Mouse (Mus musculus) heart, adult 8-10 months (tissue): ENCODE measurements around the gene Myl3. TPM values are rescaled to one million over a fixed set of nuclear protein-coding genes. Genes with fewer than 3 reads are reported as not detected.

Experiments
- DNase-seq: peaks from one replicate; pipeline ENCODE4 v3.0.0; 2022; ENCODE audit warnings: low spot score
- total RNA-seq, 4 experiments: library from RNA; stranded (reverse); gene quantifications; 2 replicates each; pipeline ENCODE4 v1.2.4; 2022

The Myl3 gene
- total RNA-seq, 4 experiments from 2014 or later, result 10,766 to 11,632 (median 11,251) TPM

DNA sequence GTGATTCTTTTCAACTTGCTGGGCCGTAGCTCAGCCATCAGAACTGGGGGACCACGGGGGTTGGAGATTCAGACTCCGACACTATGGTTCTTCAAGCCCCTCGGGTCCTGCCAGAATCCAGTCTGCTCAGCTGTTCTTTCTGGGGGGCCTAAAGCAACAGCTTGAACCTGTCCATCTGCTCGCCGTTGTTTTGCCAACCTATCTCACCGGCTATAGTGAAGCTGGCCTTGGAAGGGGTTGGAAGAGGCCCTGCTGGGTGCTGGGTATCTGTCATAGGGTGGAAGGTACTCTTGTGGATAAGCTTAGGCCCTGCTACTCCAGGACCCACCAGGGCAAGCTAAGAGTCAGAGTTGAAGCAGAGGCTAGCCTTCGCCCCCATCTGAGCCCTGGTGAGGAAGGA is 19.2 kb downstream of the Myl3 start:
- DNase-seq, result no peak

DNA sequence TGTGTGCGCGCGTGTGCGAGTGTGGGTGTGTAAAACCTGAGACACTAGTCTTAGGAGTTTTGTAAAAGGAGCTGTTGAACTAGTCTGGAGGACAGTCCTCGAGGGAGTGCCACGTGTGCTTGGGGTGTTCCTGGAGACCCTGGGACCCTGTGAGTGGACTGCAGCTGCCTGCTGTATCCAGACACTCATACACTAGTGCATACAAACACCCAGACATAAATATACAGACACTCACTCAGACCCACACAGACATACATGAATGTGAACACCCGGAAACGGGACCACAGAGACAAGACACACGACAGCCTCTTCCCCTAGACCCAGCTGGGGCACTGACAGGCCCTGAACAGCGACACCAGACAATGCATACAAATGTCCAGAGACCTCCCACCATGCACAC is 21.1 kb downstream of the Myl3 start:
- DNase-seq, result no peak

GRCm38 (mm10) chr9:110763405-110763804 is 21.7 kb downstream of the Myl3 start:
- peak; percentile 65 for DNase-seq

DNA sequence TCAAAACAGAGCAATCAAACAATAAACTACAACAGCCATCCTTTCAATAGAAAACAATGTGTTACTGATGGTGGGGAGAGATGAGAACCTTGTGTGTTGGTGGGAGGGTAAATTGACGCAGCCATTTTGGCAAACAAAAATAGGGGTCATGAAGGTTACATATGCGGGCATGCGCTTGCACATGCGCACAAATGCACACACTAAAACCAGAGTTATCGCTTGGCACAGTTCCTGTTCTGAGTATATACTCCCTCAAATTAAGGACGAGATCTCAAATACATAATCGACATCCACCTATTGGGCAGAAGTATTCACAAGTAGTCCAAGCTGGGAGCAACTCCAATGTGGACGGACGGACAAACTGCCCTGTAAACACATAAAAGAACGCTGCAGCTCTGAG is 30.7 kb downstream of the Myl3 start:
- DNase-seq, result no peak

DNA sequence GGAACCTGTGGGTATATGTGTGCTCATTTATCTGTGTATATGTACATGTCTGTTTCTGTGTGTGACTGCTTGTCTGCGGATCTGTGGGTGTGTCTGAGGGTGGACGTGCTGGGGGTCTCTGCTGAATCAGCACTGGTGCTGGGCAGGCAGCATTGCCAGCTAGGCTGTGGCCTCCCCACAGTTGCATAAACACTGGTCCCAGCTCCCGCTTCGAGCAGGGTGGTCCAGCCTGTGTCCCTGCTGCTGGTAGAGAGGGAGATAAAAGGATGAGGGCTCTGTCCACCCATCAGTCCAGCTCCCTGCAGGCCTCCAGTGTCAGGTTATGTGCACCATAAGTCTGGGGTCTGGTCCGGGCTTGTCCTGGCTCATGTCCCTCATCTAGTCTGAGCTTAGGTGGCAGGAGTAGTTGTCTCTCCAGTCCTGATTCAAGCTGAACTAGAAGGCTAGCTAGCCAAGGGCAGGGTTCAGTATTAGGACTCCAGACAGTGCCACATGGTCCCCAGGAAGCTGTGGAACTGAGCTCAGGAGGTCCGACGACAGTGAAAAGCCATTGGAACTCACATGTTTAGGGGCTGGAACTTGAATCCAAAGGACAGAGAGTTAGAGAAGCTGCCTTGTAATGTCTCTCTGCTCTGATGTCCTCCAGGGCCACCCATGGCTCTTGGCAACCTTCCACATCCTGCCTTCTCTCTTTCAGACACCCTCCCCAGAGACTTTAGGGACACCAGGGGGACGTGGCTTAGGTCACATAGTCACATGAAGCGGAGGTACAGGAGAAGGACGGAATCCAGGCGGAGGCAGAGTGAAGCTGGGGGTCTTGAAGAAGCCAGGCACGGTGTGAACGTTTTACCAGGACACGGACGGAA is 33.0 kb downstream of the Myl3 start:
- DNase-seq, result no peak

DNA sequence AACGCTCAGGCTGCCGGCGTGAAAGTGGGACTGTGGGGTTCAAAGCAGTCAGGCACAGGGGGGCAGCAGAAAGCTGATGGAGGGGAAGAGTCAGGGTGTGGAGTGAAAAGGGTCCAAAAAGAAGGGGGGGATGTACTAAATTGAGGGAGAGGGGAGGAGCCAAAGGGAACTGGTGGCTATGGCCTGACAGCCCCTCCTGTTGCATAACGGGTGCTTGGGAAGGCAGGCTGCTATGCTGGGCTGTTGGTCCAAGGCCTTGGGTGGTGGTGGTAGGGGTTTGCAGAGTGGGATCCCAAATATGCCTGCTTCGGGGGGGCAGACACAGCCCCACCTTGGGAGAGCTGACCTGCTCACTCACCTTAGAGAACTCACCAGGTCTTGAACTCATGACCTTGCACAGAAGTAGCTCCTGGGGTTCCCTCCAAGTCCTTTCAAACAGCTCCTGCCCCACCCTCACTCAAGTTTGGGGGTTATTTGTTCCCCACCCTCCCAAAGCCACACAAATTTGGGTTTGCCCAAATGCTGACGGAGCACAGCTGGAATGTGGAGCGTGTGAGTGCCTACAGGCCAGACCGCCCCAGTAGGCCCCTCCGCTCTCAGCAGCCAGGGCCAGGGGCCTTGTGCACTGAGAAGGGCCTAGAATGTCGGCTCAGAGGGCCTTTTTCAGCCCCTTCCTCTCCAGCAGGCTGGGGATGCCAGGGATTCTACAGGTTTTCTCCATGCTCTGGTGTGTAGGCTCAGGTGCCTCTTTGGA is 33.8 kb downstream of the Myl3 start:
- DNase-seq, result no peak

GRCm38 (mm10) chr9:110778100-110778499 is 36.4 kb downstream of the Myl3 start:
- no peak for DNase-seq

- DNase-seq, result no peak
Measured at GRCm38 (mm10) chr9:110778559-110778958, 36.9 kb downstream of the Myl3 start.

- no peak for DNase-seq
Measured at GRCm38 (mm10) chr9:110779242-110779913, 37.7 kb downstream of the Myl3 start.

- peak; percentile 92 for DNase-seq
Measured at GRCm38 (mm10) chr9:110781256-110781721, 39.6 kb downstream of the Myl3 start.

DNA sequence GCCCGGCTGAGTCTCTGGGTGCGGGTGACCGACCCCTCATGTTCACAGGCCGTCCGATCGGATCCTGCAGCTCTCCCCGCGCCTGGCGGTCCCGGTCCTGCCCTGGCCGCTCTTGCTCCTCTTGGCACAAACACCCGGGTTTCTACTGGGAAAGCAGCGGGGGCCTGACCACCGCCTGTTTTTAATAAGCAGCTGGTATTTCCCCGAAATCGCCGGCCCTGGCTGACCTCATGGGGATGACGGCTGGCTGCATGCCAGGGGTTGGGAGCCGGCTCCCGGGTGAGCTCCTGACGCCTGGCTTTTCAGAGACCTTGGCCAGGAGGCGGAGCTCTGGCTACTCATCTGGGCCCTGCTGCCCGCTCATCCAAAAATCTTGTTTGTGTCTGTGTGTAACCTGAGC is 40.1 kb downstream of the Myl3 start:
- peak; percentile 84 for DNase-seq

- DNase-seq, result no peak
Measured at GRCm38 (mm10) chr9:110783611-110784010, 42.0 kb downstream of the Myl3 start.

GRCm38 (mm10) chr9:110788169-110788568 is 46.5 kb downstream of the Myl3 start:
- no peak for DNase-seq

GRCm38 (mm10) chr9:110790462-110790861 is 48.8 kb downstream of the Myl3 start:
- DNase-seq, result no peak

DNA sequence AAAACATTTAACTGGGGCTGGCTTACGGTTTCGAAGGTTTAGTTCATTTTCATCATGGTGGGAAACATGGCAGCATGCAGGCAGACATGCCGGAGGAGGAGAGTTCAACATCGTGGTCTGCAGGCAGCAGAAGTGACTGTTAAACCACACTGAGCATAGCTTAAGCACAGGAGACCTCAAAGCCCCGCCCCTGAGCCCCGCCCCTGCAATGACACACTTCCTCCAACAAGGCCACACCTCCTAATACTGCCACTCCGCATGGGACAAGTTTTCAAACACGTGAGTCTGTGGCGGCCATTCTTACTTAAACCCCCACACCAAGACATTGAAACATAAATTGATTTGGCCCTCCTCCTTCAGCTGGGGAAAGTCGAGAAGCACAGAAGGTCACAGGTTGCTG is 55.4 kb downstream of the Myl3 start:
- DNase-seq, result no peak

GRCm38 (mm10) chr9:110797866-110798265 is 56.2 kb downstream of the Myl3 start, which contains the start of gene Prss42:
Gene Prss42, plus strand, starts transcription at chr9:110798166.
- DNase-seq, result no peak

DNA sequence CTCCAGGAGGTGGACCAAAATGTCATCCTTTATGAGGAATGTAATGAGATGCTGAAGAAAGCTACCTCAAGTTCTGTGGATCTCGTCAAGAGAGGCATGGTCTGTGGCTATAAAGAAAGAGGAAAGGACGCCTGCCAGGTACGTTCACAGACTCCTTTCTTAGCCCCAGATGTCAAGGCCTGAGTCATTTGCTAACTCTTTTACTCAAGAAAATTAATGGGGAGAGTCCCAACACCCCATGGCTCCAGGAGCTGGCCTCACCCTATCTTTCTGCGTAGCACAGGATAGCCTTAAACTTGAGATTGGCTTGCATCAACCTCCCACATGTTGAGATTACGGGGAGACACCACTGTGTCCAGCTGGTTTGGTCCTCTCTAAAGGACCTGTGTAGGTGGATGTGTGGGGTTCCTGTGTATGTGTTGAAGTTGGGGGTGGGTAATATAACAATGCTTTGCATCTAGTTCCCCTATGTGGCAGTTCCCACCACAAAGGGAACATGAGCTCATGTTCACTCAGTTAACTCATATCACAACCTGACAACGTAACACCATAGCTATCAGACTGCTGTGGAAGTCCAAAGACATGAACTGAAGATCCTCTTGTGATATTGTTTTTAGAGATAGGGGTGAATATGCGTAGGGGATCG is 59.3 kb downstream of the Myl3 start:
- no peak for DNase-seq

DNA sequence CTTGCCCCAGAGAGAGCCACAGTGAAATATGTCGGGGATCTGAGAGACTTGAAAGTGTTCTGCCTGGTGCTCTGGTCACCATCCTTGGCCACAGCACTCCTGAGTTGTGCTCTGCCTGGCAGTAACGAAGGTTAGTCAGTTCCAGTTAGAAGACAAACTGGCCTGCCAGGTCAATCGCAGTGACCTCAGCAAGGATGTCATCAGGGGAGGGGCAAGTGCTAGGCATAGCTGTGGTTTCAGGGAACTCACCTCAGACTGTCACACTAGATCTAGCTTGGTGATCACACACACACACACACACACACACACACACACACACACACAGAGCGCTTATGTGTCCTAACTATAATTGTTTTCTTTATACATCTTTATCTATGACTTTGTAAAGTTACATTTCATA is 61.6 kb downstream of the Myl3 start:
- DNase-seq, result no peak

DNA sequence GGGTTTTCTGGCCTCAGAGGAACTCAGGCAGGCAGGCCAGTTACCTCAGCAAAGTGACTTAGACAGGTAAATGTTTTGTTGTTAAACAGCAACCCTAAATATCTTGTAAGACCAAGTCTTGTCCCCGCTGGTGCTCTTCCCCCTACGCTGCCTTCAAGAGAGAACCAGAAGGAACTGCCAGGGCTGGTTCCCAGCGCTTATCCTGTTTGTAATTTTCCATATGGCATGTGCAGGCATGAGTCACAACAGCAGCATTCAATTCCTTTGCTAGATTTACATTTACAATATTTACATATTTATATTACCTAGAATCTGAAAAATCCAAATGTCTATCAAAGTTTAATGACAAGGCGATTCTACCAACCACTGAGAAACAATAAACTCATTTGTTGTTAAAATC is 68.4 kb downstream of the Myl3 start:
- no peak for DNase-seq

DNA sequence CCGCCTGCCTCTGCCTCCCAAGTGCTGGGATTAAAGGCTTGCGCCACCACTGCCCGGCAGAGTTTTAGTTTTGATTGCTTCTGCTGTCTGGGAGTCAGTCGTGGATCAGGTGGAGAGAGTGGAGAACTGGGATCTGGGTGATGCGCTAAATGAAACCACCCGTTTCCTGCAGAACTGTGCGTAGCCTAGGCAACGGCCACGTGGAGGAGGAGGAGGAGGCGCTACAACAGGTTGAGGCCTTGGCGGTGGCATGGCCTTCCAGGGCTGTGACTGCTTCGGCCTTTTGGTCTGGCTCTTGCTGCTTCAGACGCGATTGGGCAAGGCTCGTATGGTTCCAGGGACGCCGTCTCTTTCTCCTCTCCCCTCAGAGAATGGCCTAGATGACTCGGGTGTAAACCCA is 72.1 kb downstream of the Myl3 start, which contains the start of gene Prss44:
Gene Prss44, plus strand, starts transcription at position 206 of the 400 bp plus-strand sequence.
- DNase-seq, result no peak
